Mouse (Mus musculus) cerebellum, adult 2 months (tissue): ENCODE results near the gene Pon3.

Experiments
- CTCF ChIP-seq: fragments of 200-500 bp; IDR thresholded peaks from 2 replicates; pipeline ENCODE4 v1.5.1; 2011; ENCODE audit warnings: low read depth, mild to moderate bottlenecking, control low read depth, low read length, moderate library complexity, borderline replicate concordance; ENCODE audit not compliant: insufficient read depth
- POLR2A ChIP-seq: fragments of 200-500 bp; IDR thresholded peaks from 2 replicates; pipeline ENCODE4 v1.6.1; 2011; ENCODE audit warnings: low read length, control low read depth, borderline replicate concordance; ENCODE audit not compliant: insufficient read depth

- TF ChIP-seq CTCF (no peak), POLR2A (no peak)
These were observed 40.0 kb upstream of the Pon3 start for GRCm38 (mm10) chr6:5296067-5296466.
